Mouse (Mus musculus) CD4-positive, CD25-positive, alpha-beta regulatory T cell, adult 2 months (primary cell): Measurements from ENCODE around the gene Cldn4.
"Not testable (repeated sequence)": the region's sequence is repeated elsewhere in the genome, so short reads cannot be mapped to it uniquely, and the experiment has no call there.

ENCODE experiments used
- DNase-seq: peaks from one replicate; pipeline ENCODE4 v3.0.0-alpha.2; 2012; ENCODE audit warnings: low read depth, low spot score

The Cldn4 gene

DNA sequence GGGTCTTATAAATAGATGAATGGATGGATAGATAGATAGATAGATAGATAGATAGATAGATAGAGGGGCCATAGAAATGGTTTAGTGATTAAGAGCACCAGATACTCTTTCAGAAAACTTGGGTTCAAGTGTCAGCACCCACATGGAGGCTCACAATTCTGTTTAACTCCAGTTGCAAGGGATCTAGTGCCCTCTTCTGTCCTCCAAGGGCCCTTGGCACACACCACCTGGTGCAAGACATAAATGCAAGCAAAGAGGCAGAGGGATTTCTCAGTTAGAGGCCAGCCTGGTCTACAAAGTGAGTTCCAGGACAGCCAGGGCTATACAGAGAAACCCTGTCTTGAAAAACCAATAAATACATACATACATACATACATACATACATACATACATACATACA is 17.9 kb upstream of the Cldn4 start:
- not testable (repeated sequence) for DNase-seq

DNA sequence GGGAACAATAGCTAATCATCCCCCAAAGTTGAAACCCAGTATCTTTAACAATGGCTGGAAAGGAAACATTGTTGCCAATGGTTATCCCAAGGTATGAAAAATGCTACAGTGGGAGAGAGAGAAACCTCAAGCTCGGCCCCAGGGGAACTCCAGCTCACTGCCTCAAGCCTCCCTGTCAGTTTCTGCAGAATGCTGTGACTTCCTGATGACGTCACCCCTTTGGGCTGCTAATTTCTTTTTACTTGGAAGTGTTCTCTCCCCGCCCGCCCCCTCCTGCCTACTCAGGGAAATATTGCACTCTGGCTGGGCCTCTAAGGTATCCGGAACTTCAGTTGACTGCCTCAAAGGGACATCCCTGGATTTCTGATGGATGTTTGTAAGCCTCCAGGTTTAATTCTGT is 16.8 kb upstream of the Cldn4 start:
- DNase-seq, result no peak

DNA sequence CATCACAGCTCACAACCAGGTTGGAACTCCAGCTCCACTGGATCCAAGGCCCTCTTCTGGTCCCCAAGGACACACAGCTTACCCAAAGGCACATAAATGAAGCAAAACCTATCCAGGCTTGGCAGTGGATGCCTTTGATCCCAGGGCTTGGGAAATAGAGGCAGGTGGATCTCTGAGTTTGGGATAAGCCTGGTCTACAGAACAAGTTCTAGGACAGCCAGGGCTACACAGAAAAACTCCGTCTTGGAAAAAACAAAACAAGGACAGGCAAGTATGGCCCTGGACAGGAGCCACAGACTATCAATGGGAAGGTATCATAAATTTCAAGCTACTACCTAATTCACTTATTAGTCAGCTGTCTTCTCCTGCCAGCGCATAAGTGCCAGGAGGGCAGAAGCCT is 14.8 kb upstream of the Cldn4 start:
- DNase-seq, result no peak

DNA sequence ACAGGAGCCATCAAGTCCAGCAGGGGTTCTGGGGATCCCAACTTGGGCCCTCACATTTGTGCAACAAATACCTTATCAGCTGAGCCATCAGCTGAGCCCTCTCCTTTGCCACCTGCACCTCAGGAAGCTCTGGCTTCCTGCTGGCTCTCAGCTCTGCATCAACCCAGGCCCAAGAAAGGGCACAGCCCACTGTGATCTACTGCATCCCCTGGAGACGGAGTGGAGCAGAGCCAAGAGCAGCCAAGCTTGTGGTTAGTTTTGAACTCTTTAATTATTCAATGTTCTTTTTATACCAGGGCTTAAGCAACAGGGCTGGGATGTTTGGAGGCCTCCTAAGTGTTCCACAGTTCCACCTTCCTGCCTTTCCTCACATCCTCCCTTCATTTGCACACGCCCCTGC is 13.7 kb upstream of the Cldn4 start:
- DNase-seq, result no peak

DNA sequence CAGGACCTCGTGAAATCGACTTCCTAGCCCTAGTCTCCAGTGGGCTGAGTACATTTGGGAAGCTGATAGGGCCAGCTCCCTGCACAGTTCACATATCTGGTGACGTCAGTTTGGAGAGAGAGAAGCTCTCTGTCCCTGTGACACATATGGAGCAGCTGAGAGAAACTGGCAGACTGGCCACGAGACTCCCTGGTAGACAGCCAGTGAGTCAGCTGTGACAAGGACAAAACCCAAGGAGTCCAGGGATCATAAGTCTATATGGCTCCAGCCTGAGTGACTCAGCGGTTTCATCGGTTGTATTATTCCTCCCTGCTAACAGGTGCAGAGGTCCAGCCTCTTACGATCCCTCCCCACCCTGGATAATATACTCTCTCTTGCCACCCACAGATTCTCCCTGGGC is 12.4 kb upstream of the Cldn4 start:
- no peak for DNase-seq

DNA sequence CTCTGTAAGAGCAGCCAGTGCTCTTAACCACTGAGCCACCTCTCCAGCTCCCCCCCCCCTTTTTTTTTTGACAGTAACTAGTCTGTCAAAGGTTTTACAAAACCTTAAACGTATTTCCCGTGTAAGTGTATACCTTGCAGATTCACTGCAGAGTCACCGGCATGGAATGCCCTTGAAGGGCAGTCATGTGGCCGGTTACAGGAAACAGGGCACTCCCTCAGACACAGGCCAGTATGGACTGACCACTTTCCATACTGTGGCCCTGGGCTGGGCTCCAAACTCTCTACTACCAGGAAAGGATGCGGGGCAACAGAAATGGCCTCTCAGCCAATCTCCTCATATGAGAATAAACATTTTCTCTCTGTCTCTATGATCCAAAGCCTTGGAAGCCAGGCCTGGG is 8.8 kb upstream of the Cldn4 start:
- DNase-seq, result no peak

DNA sequence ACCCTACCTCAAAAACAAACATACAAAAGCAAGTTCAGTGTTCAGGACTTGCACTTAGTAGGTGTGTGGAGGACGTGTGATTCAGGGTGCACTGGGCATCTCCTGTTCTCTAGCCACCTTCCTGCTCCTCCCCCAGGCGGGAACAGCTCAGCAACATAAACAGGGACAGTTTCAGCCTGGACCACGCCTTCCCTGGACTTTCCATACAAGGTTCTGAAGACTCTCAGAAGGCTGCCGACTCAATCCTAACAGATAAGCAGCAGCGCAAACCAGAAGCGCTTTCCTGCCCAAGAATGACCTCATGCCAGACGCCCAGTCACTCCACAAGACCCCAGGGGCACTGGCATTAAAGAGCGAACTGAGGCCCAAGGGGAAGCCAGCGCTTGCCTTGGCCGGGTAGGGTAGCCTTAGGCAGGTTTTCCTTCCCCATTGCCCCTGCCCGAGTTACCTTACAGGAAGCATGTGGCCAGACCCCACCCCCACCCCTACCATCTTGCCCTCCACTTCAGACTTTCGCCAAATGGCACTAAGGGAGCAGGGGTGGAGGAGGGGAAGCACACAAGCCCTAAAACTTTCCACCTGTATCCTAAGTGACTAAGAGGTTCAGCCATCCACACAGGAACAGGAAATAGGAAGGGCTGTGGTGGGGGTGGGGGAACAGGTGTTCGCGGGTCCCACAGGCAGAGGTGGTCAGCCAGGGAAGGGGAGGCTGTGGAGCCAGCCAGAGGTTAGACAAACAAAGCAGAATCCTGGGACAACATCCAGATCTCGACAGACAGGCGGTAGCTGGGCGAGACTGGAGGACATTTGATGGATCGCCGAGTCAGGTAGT is 4.5 kb upstream of the Cldn4 start:
- no peak for DNase-seq

DNA sequence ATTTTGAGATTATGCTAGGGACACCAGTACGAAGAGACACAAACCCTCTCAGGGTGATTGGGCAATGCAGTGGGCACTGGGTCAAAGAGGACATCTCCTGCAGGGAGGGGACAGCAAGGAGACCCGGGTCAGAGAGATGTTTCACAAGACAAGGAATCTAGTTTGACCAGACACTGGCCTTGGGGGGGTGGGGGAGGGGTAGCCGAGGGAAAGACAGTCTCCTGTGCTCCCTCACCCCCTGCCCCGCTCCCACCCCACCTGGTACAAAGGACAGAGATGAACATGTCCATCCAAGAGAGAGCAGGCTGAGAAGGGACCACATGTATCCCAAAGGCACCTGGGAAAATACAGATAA is 1.3 kb upstream of the Cldn4 start:
- no peak for DNase-seq

DNA sequence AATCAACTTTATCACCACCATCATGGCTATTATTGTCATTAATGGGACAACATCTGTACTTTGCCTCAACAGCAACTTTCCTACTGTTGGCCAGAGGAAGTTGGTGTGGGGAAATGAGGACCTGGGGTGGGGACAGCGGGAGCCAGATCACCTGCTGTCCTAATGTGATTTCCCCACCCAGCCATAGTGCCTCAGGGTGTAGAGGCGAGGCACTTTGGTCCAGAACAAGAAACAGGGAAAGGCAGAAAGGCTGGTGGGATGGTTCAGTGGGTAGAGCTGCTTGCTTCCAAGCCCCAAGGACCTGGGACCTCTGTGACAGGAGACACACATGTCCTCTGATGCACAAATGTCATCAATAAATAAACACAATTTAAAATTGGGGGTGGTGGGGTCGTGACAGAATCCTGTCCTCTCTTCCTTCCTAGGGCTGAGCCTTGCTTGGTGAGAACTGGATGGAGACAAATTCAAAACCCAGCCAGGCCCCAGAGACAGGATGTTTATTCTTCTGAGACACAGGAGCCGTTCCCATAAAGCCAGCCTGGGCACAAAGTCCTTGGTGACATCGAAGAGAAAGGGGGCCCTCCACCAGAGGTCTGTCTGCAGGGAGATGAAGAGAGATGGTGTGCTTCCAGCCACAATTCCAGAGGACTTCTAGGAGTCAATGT is 818 bp upstream of the Cldn4 start:
- DNase-seq, result no peak

DNA sequence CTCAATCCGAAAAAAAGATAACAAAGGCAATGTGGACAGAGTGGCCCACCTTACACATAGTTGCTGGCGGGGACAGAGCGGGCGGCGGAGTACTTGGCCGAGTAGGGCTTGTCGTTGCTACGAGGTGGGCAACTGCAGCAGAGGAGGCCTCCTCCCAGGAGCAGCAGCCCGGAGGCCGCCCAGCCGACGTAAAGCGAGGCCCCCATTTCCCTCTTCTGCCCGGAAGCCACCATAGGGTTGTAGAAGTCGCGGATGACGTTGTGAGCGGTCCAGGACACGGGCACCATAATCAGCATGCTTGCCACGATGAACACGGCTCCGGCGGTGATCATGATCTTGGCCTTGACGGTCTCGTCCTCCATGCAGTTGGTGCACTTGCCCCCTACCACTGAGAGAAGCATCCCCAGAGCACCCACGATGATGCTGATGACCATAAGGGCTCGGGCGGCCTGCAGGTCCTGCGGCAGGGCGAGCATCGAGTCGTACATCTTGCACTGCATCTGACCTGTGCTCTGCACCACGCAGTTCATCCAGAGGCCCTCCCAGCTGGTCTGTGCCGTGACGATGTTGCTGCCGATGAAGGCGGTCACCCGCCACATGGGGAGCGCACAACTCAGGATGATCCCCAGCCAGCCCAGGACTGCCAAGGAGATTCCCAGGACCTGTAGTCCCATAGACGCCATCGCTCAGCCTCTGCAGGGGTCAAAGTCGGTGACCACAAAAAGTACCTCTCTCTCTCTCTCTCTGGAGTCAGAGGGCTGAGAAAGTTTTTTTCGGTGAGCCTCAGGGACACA is 474 bp downstream of the Cldn4 start:
- DNase-seq, result no peak

DNA sequence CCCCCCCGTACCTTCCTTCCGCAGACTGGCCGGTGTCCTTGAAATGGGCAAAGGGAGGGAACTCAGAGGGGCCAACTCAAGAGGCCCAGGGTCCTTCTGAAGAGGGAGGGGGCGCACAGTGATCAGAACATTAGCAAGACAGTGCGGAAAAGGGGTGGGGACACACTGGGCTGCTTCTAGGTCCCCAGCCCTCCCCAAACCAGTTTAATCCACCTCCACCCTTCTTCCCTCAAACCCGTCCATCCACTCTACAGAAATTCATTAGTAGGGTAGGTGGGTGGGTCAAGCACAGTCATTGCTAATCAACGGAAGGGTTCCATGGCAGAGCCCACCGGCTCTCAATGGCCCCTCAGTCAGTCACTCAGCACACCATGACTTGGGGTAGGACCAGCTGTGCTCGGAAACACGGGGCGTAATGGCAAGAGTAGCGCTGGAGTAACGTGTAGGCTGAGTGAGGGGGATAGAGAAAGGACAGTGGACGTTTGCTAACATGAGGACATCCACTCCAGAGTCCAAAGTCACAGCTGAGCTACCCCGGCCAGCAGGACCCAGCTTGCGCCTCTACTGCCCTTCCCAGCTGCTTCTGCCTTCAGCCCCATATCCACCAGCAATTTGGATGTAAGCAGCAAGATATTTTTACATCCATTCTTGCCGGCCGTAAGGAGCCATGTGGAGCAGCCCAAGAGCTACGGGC is 1.3 kb downstream of the Cldn4 start:
- DNase-seq, result no peak

DNA sequence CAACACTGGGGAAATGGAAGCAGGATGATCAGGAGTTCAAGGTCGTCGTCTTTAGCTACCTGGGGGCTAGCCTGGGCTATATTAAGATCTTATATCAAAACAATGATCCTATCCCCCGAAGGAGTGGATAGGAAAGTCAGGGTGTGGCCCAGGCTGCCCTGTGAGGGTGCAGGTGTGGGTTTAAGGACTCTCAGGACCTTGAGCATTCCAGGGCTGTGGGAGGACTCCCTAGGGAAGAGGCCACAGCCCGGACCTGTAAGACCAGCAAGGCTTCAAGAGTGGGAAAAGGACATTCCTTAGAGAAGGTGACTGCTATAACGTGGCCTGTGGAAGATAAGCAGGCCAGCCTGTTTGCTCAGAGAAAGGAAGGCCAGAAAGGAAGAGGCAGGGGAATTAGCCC is 2.6 kb downstream of the Cldn4 start:
- DNase-seq, result no peak

DNA sequence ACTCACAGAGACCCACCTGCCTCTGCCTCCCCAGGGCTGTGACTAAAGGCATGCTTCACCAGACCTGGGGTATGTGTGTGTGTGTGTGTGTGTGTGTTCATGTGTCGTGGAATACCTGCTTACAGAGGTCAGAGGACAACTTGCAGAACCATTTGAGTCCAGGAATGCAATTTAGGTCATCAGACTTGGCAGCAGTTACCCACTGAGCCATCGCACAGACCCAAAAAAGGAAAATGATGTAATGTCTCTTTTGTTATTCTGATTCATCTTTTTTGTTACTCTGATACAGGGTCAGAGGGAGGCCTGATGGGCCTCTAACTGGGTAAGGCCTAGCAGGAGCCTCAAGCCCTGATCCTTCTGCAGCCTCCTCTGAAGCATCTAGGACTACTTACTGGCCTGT is 4.0 kb downstream of the Cldn4 start:
- no peak for DNase-seq

DNA sequence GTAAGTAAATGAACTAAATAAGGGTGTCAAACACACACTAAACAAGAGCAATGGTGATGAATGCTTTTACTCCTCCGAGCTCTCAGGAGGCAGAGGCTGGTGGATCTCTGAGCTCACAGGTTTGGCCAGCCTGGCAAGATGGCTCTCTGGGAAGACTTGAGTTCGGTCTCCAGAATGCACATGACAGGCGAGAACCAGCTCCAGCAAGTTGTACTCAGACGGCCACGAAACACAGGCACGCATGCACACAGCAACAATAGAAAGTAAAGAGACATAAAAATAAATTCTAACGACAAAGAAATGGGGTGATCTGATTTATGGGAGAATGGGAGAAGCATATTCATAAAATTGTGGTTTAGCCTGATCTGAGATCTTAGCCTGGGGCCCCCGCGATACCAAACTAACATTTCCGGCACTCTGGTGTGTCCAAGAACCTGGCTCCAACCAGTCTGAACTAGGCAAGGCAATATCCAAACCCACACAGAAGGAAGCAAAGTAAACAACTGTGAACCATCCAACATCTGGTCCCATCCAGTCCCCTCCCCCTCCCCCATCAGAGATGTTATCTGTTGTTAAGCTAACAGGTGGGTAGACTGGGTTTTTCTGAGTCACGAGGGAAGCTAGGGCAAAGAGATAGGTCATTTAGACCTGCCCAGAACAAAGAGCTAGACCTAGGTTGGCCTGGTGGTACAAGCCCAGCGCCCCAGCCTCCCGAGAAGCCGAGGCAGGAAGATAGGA is 5.1 kb downstream of the Cldn4 start:
- DNase-seq, result peak; percentile 61

DNA sequence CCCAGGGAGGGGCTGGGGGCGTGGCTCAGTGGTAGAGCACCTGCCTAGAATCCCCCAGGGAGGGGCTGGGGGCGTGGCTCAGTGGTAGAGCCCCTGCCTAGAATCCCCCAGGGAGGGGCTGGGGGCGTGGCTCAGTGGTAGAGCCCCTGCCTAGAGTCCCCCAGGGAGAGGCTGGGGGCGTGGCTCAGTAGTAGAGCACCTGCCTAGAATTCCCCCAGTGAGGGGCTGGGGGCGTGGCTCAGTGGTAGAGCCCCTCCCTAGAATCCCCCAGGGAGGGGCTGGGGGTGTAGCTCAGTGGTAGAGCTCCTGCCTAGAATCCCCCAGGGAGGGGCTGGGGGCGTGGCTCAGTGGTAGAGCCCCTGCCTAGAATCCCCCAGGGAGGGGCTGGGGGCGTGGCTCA is 7.2 kb downstream of the Cldn4 start:
- DNase-seq, result not testable (repeated sequence)

DNA sequence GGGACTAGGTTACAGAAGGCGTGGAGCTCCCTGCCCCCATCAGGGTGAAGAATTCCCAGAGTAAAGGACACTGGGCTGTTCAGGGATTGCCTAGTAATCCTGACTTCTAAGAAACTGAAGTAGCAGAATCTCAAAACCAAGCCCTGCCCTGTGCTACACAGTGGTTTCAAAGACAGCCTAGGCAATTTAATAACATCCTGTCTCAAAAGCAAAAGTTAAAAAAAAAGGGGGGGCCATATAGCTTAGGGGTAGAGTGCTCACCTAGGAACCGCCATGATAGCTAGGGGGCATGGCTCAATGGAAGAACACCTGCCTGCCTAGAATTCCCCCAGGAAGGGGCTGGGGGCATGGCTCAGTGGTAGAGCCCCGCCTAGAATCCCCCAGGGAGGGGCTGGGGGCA is 7.7 kb downstream of the Cldn4 start:
- DNase-seq, result peak; percentile 61

DNA sequence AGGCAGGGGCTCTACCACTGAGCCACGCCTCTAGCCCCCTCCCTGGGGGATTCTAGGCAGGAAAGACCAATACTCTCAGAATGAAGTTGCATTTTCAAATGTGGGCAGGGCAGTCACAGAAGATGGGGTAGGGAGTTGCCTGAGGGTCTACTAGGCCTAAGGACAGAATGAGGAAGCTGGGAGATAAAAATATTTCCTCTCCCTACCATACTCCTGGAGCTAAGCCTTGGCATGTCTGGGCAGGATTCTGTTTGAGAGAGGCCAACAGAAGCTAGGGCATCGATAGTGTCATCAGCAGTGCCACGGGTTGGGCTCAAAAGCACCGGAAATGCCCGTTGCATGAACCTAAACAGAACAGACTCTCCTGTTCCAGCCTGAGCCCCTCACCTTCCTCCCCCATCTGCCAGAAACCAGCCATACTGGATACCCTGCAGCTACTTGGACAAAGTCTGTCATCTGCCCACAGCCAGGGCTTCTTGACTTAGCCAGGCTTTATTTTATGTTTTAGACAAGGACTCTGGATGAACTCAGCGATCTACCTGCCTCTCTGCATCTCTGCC is 10.0 kb downstream of the Cldn4 start:
- no peak for DNase-seq

DNA sequence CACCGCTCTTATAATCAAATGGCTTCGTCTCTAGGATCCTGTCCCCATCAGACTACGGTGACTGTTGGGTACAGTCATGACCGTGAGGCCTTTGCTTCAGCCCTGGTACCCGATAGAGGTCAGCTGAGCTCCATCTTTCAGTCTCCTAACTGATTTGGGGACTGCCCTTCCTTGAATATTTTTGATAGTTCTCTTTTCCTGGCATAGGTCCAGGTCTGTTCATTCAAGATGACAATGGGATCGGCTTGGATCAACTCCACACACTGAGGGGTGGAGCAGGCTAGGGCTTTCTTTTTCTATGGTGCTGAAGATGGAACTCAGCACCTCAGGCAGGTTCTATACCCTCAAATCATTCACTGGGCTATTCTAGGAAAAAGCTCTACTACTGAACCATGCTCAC is 10.7 kb downstream of the Cldn4 start:
- no peak for DNase-seq

DNA sequence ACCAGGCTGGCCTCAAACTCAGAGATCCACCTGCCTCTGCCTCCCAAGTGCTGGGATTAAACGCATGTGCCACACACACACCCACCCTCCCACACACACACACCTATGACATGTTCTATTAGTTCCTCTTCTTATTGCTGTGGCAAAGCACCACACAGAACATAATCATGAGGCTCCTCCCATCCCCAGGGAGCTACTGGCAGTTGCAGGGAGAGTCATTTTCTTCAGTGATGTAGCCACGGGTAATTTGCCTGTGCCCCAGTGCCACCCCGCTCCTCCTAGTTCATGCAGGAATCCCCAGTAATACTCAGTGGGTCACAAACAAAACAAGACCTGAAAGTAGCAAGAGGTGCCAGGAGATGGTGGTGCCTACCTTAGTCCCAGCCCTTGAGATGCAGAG is 12.1 kb downstream of the Cldn4 start:
- DNase-seq, result no peak

DNA sequence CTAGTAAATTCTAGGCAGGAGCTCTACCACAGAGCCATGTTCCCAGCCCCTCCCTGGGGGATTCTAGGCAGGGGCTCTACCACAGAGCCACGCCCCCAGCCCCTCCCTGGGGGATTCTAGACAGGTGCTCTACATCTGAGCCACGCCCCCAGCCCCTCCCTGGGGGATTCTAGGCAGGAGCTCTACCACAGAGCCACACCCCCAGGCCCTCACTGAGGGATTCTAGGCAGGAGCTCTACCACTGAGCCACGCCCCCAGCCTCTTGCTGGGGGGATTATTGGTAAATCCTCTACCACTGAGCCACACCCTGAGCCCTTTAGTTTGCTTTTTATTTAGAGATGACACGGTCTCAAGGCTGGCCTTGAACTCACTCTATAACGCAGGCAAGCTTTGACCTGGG is 13.0 kb downstream of the Cldn4 start:
- peak; percentile 17 for DNase-seq

DNA sequence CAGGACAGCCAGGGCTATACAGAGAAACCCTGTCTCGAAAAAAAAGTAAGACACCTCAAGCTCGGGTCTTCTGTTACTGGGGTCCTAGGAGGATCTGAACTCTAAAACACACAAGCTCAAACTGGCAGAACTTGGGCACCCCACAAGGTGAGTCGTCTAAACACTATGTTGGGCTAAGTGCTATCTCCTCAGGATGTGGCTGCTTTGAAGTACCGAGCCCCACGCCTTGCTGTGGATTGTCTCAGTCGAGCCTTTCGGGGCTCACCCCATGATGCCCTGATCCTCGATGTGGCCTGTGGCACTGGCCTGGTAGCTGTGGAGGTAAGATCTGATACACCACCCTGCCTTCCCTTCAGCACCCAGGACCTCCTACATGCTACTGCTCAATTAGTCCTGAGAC is 13.5 kb downstream of the Cldn4 start:
- peak; percentile 71 for DNase-seq
